Mouse (Mus musculus): ENCODE results near the gene Fgfr4.

Fgfr4 gene

DNA sequence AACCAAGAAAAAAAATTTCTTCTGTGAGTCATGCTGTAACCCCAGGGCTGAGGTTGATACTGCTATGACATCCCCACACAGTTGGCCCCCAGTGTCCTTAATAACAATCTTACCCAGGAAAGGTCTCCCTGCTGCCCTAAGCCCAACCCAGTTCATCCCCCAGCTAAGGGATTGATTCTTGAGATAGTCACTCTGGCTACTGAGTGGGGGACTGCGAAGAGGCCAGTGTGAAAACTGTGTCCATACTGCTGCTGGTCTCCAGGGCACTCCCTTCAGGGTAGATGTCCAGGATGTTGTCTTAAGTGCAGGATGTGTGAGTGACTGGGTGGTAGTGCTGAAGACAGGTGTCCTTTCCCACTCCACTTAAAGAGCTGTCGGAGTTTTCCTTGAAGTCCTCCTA is 19.0 kb upstream of the Fgfr4 start, which contains the start of gene Gm17617:
Gene Gm17617, minus strand, starts transcription at position 101 of the 400 bp plus-strand sequence.
- Histone ChIP-seq H3K9me3 (ENCODE audit: low read length) (no peaks in the 10 kb centered on the region), H3K4me1 (replicated peaks; ENCODE audit: low read depth, low read length) (peaks cover 36% of the 10 kb centered on the region), H3K4me3 (replicated peaks; ENCODE audit: low read length) (no peak within 1 kb of the TSS), H3K27me3 (ENCODE audit: insufficient read depth, low read length) (no peaks in the 10 kb centered on the region), H3K36me3 (ENCODE audit: insufficient read depth, low read length) (peaks cover 59% of the 10 kb centered on the region)
- no peak for TF ChIP-seq CTCF (conservative IDR thresholded peaks at IDR 0.05; ENCODE audit: low read length)
- no peak for TF ChIP-seq POU5F1 (IDR thresholded peaks at IDR 0.05; ENCODE audit: borderline replicate concordance, low read length)
- no peak for TF ChIP-seq NANOG (IDR thresholded peaks at IDR 0.05; ENCODE audit: borderline replicate concordance, low read length)

DNA sequence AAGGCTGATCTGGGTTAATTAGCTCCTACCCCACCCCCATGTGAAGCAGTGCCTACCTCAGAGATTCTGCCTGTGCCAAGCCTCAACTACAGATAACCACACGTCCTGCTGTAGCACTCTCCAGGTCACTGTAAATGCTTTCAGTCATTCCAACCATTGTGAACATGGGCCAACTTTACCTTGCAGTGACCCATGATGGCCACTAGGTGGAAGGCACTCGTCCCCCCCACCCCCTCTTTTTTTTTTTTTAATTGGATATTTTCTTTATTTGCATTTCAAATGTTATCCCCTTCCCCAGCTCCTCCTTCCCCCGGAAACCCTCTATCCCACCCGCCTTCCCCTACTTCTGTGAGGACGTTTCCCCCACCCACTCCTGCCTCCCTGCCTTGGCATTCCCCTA is 17.1 kb upstream of the Fgfr4 start:
- TF ChIP-seq NANOG (IDR thresholded peaks at IDR 0.05; ENCODE audit: borderline replicate concordance, low read length), result no peak
- no peak for TF ChIP-seq POU5F1 (IDR thresholded peaks at IDR 0.05; ENCODE audit: borderline replicate concordance, low read length)
- TF ChIP-seq CTCF (conservative IDR thresholded peaks at IDR 0.05; ENCODE audit: low read length), result peak; percentile 58
- peaks cover 42% of the 10 kb centered on the region for H3K36me3 ChIP-seq (ENCODE audit: insufficient read depth, low read length)
- peaks cover 31% of the 10 kb centered on the region for H3K4me1 ChIP-seq (replicated peaks; ENCODE audit: low read depth, low read length)
- no peaks in the 10 kb centered on the region for H3K27me3 ChIP-seq (ENCODE audit: insufficient read depth, low read length)
- no peak overlapping the region for H3K4me3 ChIP-seq (replicated peaks; ENCODE audit: low read length)
- H3K9me3 ChIP-seq (ENCODE audit: low read length), result no peaks in the 10 kb centered on the region

DNA sequence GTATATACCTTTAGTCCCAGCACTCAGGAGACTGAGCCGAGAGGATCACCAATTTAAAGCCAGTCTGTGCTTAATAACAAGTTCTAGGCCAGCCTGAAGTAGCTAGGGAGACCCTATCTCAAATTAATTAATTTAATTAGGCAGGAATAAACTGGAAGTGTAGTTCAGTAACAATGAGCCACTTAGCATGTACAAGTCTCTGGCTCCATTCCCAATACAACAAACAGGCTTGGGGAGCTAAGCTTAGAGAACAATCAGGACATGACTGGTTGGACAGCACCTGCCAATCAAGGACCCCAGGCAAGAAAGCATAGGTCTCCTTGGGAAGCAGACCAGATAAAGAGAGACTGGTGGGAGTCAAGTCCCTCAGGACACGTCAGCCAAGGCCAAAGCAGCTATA is 12.2 kb upstream of the Fgfr4 start:
- H3K4me3 ChIP-seq (replicated peaks; ENCODE audit: low read length), result no peak overlapping the region
- H3K36me3 ChIP-seq (ENCODE audit: insufficient read depth, low read length), result no peaks in the 10 kb centered on the region
- H3K9me3 ChIP-seq (ENCODE audit: low read length), result no peaks in the 10 kb centered on the region
- TF ChIP-seq NANOG (IDR thresholded peaks at IDR 0.05; ENCODE audit: borderline replicate concordance, low read length) (no peak), CTCF (conservative IDR thresholded peaks at IDR 0.05; ENCODE audit: low read length) (no peak), POU5F1 (IDR thresholded peaks at IDR 0.05; ENCODE audit: borderline replicate concordance, low read length) (no peak)
- H3K27me3 ChIP-seq (ENCODE audit: insufficient read depth, low read length), result peaks cover 8% of the 10 kb centered on the region
- H3K4me1 ChIP-seq (replicated peaks; ENCODE audit: low read depth, low read length), result peaks cover 8% of the 10 kb centered on the region

DNA sequence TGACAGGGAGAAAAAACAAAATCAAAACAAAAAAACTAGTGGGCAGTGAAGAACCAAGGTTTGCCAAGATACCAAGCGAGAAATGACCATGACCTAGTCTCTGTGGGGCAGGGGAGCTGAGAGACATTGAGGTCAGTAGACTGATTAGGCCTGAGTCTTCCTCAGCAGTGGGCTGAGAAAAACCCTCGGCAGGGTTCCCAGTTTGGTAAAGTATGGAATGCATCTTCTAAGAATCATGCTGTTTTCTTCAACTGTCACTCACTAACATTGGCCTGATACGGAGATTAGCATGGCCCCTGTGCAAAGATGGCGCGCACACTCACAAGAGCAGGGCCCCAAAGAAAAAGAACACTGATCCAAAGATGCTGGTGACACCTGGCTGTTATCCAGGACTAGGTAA is 1.5 kb downstream of the Fgfr4 start:
- TF ChIP-seq POU5F1 (IDR thresholded peaks at IDR 0.05; ENCODE audit: borderline replicate concordance, low read length), result no peak
- Histone ChIP-seq H3K4me3 (replicated peaks; ENCODE audit: low read length) (no peak overlapping the region), H3K9me3 (ENCODE audit: low read length) (no peaks in the 10 kb centered on the region)

DNA sequence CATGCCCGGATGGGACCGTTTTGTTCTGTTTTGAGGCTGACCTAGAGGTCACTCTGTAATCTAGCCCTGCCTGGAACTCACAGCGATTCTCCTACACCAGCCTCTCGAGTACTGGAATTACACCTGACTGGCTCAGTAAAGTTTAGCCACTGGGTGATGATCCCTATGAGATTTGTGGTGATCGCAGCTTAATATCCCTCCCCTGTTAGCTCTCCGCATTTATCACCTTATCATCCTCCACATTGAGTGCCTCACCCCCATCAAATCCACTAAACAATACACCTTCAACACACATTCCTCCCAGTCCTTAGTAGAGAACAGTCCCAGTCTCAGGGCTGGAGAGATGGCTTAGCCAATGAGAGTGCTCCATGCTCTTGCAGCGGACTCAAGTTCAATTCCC is 9.9 kb downstream of the Fgfr4 start:
- H3K36me3 ChIP-seq (ENCODE audit: insufficient read depth, low read length), result no peaks in the 10 kb centered on the region
- no peak for TF ChIP-seq CTCF (conservative IDR thresholded peaks at IDR 0.05; ENCODE audit: low read length)
- TF ChIP-seq NANOG (IDR thresholded peaks at IDR 0.05; ENCODE audit: borderline replicate concordance, low read length), result no peak
- no peak for TF ChIP-seq POU5F1 (IDR thresholded peaks at IDR 0.05; ENCODE audit: borderline replicate concordance, low read length)

More for the DNA sequence above, 1.5 kb downstream of the Fgfr4 start:
- Histone ChIP-seq H3K27me3 (ENCODE audit: insufficient read depth, low read length) (peaks cover 63% of the 10 kb centered on the region), H3K36me3 (ENCODE audit: insufficient read depth, low read length) (no peaks in the 10 kb centered on the region), H3K4me1 (replicated peaks; ENCODE audit: low read depth, low read length) (peaks cover 30% of the 10 kb centered on the region)

DNA sequence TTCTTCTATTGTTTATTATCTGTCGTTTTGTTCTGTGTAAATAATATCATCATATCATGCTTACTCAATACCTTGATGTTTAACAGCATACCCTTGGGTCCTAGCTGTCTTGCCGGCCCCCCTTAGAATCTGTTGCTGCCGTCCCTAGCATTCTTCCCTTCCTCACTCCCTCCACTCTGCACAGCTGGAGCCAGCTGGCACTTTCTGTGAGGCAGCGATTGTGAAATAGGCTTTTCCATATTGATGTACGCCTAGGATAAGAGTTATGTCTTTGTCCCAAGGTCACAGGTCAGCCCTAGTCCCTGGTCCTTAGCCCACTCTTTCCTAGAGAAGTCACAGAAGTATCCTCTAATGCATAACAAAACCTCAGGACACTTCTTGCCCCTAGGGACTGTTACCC is 11.1 kb downstream of the Fgfr4 start:
- Histone ChIP-seq H3K4me1 (replicated peaks; ENCODE audit: low read depth, low read length) (peaks cover 49% of the 10 kb centered on the region), H3K4me3 (replicated peaks; ENCODE audit: low read length) (no peak overlapping the region), H3K27me3 (ENCODE audit: insufficient read depth, low read length) (peaks cover 17% of the 10 kb centered on the region), H3K9me3 (ENCODE audit: low read length) (no peaks in the 10 kb centered on the region), H3K36me3 (ENCODE audit: insufficient read depth, low read length) (no peaks in the 10 kb centered on the region)
- TF ChIP-seq CTCF (conservative IDR thresholded peaks at IDR 0.05; ENCODE audit: low read length) (no peak), NANOG (IDR thresholded peaks at IDR 0.05; ENCODE audit: borderline replicate concordance, low read length) (no peak), POU5F1 (IDR thresholded peaks at IDR 0.05; ENCODE audit: borderline replicate concordance, low read length) (no peak)

More for the DNA sequence above, 9.9 kb downstream of the Fgfr4 start:
- Histone ChIP-seq H3K4me1 (replicated peaks; ENCODE audit: low read depth, low read length) (peaks cover 38% of the 10 kb centered on the region), H3K9me3 (ENCODE audit: low read length) (no peaks in the 10 kb centered on the region), H3K4me3 (replicated peaks; ENCODE audit: low read length) (no peak overlapping the region), H3K27me3 (ENCODE audit: insufficient read depth, low read length) (peaks cover 21% of the 10 kb centered on the region)

DNA sequence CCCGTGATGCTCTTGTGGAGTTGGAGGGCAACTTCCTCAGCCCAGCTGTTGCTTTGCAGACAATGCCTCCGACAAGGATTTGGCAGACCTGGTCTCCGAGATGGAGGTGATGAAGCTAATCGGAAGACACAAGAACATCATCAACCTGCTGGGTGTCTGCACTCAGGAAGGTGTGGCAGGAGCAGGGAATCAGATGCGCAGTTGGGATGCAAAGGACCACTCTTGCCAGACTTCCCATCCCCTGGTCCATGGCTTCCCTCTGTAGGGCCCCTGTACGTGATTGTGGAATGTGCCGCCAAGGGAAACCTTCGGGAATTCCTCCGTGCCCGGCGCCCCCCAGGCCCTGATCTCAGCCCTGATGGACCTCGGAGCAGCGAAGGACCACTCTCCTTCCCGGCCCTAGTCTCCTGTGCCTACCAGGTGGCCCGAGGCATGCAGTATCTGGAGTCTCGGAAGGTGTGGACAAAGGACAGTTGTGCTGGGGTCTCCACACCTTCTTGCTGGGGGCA is 13.4 kb downstream of the Fgfr4 start:
- TF ChIP-seq CTCF (conservative IDR thresholded peaks at IDR 0.05; ENCODE audit: low read length) (no peak), POU5F1 (IDR thresholded peaks at IDR 0.05; ENCODE audit: borderline replicate concordance, low read length) (no peak), NANOG (IDR thresholded peaks at IDR 0.05; ENCODE audit: borderline replicate concordance, low read length) (no peak)
- Histone ChIP-seq H3K9me3 (ENCODE audit: low read length) (peaks cover 4% of the 10 kb centered on the region), H3K36me3 (ENCODE audit: insufficient read depth, low read length) (no peaks in the 10 kb centered on the region), H3K27me3 (ENCODE audit: insufficient read depth, low read length) (peaks cover 9% of the 10 kb centered on the region), H3K4me1 (replicated peaks; ENCODE audit: low read depth, low read length) (peaks cover 51% of the 10 kb centered on the region), H3K4me3 (replicated peaks; ENCODE audit: low read length) (peak overlapping the region; percentile 68)

DNA sequence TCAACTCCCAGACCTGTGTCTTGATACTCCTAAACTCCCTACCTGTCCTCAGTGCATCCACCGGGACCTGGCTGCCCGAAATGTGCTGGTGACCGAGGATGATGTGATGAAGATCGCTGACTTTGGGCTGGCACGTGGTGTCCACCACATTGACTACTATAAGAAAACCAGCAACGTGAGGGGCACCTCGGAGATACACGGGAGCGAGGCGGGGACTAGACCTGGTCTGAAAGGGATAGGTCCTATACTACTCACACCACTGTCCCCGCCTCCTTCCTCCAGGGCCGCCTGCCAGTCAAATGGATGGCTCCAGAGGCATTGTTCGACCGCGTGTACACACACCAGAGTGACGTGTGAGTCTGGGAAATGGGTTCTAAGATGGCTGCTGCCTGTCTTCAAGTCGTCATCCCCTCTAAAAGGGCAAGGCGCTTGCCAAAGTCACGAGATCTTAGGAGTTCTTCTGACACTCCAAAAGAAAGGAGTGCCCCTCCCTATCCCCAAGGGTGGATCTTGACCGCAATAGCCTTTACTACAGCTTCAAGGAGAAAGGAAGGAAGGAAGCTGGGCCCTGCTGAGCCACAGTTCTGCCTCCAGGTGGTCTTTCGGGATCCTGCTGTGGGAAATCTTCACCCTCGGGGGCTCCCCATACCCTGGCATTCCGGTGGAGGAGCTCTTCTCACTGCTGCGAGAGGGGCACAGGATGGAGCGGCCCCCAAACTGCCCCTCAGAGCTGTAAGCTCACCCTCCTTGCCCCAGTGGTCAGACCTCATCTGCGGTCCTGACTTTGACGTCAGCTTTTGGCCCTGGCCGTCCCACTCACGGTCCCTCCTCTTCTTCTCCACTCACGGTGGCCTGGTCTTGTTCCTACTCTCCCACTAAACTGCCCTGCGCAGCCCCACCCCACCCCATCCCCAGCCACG is 14.6 kb downstream of the Fgfr4 start:
- Histone ChIP-seq H3K4me3 (replicated peaks; ENCODE audit: low read length) (peak overlapping the region; percentile 68), H3K4me1 (replicated peaks; ENCODE audit: low read depth, low read length) (peaks cover 51% of the 10 kb centered on the region), H3K27me3 (ENCODE audit: insufficient read depth, low read length) (peaks cover 17% of the 10 kb centered on the region), H3K9me3 (ENCODE audit: low read length) (peaks cover 4% of the 10 kb centered on the region), H3K36me3 (ENCODE audit: insufficient read depth, low read length) (no peaks in the 10 kb centered on the region)
- no peak for TF ChIP-seq POU5F1 (IDR thresholded peaks at IDR 0.05; ENCODE audit: borderline replicate concordance, low read length)
- TF ChIP-seq CTCF (conservative IDR thresholded peaks at IDR 0.05; ENCODE audit: low read length), result no peak
- no peak for TF ChIP-seq NANOG (IDR thresholded peaks at IDR 0.05; ENCODE audit: borderline replicate concordance, low read length)
